Mouse (Mus musculus) heart, postnatal 36 days (tissue): ENCODE measurements at regions not wholly inside any gene's neighbourhood (a gene's known extent, or its start where the extent isn't known, plus 50 kb on each side); places are given as distances from the start of the nearest gene placed in this dataset.
A peak's percentile ranks its signal among the peaks of the same experiment; 100 is the strongest.

ENCODE experiments used
- DNase-seq, 2 experiments: peaks; one replicate each; pipeline ENCODE4 v3.0.0; 2021 to 2022
- intact Hi-C: fragments of 180-260 bp; cut with DNase I; formaldehyde crosslinking; loops from one replicate; pipeline ENCODE4 v1.15.1; 2025

DNA sequence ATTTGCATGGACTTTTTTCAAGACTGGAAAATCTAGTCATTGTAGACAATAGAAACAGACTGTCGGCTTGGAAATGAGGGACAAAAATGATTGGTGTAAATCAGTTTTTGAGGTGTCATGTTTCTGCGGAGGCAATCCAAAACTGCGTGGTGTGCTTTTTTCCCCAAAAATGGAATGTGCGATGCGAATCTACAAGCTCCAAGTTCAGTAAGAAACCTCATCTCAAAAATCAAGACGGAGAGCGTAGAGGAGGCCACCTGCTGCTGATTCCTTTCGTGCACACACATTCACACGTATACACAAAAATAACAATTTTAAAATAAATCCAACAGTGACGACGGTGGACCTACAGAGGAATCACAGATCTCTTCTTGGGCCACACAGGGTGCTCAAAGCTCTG is 170.5 kb upstream of the Adgrl2 start:
- intact Hi-C loops = no loop called here

DNA sequence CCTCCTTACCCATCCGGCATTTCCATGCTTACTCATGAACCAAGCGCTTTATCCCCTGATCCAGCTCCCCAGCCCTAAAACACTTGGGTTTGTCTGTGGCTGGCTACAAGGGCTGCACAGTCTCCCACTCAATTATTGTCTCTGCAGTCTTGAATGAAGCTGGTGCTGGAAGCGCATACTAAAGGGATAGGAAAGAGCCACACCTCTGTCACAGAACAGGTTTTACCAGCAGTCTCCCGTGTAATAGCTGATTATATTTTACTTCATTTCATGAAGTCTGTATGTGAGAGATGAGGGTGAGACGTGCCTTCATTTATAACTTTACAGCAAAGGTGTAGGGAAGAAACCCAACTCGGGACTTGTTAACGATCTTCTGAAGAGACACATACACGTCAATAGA is 167.0 kb upstream of the Adgrl2 start:
- intact Hi-C loops = no loop called here
- DNase-seq = no peak

More for the DNA sequence above, 170.5 kb upstream of the Adgrl2 start:
- DNase-seq = no peak

- intact Hi-C loops = no loop called here
- no peak for DNase-seq
Observed at GRCm38 (mm10) chr3:149152312-149152711, 162.0 kb upstream of the Adgrl2 start.

DNA sequence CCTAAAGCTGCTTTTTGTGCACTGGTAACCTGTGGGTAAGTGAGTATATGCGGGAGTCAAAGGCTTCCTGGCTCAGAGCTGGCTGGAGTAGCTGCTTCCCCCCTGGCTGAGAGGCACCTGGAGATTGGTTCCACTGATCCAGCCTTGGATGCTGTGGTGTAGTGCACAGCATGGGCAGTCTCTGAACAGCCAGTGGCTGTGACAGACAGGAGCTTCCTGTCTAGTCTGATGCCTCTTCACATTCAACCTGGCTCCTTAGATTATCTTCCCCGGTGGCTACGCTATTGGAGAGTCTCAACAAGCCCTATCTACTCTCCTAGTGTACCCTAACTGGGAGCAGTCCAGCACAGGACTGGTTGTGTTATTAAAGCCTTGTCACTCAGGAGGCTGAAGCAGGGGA is 160.4 kb upstream of the Adgrl2 start:
- DNase-seq = no peak
- intact Hi-C loops = no loop called here

GRCm38 (mm10) chr3:149148608-149149007 is 158.3 kb upstream of the Adgrl2 start:
- no peak for DNase-seq
- intact Hi-C loops = no loop called here

DNA sequence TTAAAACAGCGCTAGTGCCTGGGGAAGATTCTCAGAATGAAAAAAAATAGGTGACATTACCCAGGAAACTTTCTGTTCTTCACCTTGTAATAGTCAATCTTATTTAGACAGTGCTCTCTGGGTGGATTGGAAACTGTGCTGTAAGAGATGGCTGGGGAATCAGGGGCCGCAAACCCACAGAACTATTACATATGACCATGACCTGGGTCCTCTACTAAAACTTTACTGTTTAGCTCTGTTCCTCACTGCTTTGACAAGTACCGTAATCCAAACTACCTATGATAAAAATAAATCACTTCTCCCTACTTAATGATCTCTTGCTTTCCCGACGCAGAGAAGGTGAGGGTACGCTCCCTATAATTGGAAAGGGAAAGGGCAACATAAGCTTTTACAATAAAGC is 157.6 kb upstream of the Adgrl2 start:
- DNase-seq = no peak

DNA sequence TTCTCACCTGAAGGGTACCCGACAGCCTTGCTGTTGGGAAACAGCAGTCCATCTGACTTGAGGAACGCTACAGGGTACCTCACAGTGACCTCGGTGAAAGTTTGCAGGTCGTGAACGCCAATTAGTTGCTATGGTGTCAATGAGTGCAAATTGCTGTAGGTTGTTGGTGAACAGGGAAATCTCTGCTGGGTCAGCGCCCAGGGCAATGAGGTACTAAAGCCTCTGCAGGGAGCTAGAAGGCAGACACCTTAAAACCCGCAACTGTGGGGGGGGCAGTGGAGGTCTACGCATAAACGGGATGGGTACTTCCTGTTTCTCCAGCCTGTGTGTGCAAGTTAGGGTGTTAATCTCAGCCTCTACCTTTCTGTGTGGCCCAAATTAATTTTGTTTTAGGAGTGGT is 156.3 kb upstream of the Adgrl2 start:
- DNase-seq = no peak
- intact Hi-C loops = no loop called here

More for the DNA sequence above, 157.6 kb upstream of the Adgrl2 start:
- intact Hi-C loops = no loop called here

DNA sequence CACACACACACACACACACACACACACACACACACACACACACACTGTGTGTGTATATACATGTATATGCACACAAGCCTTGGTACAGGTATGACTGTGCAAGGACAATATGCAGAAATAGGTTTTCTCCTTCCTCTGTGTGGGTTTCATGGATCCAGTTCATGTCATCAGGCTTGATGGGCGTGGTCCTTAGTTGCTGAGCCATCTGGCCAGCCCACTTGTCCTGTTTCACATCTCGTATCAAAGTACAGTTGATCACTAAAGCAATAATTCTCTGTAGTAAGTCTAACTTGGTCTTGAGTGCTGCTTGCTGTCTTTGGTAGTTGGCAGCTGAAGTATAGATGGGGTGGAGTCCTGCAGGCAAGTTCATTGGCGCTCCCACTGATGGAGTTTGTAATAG is 150.1 kb upstream of the Adgrl2 start:
- no peak for DNase-seq
- intact Hi-C loops = no loop called here

- no peak for DNase-seq
- intact Hi-C loops = no loop called here
Observed at GRCm38 (mm10) chr3:149134028-149134938, 143.9 kb upstream of the Adgrl2 start.

DNA sequence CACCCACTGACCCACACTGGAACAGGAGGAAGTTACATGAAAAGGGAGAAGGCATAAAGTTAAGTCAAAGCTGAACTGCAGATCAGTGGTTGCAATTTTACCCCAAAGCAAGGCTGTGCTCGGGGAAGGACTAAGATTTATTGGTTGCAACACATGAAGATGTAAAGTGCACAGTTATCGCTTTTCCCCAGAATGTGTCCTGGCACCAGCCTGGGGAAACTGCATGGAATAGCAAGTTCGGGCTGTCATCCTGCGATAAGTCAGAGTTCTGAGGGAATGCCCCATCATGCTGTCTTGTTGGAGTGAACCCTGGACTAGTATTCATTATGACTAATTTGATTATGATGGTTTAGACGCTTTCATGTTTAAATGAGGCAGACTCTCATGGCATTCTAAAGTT is 128.5 kb upstream of the Adgrl2 start:
- no peak for DNase-seq
- intact Hi-C loops = loop anchor here (5.0 kb wide), 1 partner anchor 228 kb away; no protein-coding TSS in a partner anchor

DNA sequence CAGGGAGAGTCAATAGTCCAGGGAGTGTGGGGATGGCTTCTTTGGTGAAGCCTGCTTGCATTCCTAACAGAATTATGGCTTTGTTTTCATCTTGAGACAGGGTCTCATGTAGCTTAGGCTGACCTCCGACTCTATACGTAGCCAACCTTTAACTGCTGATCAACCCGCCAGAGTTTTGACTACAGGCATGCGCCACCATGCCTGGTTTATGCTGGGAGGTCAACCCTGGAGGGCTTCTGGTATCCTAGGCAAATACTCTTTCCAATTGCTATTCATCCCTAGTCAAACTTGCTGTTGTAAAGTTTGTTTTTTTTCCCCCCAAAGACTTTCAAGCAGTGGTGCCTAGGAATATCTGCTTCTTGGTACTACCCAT is 127.3 kb upstream of the Adgrl2 start:
- DNase-seq = no peak
- intact Hi-C loops = loop anchor here (5.0 kb wide), 1 partner anchor 230 kb away; no protein-coding TSS in a partner anchor

- peak; percentile 39 to 49 for DNase-seq
- intact Hi-C loops = loop anchor here (5.0 kb wide), 1 partner anchor 230 kb away; no protein-coding TSS in a partner anchor
Observed at GRCm38 (mm10) chr3:149117018-149117683, 126.8 kb upstream of the Adgrl2 start.

- intact Hi-C loops = loop anchor here (5.0 kb wide), 1 partner anchor 231 kb away; no protein-coding TSS in a partner anchor
- no peak for DNase-seq
Observed at GRCm38 (mm10) chr3:149116604-149117003, 126.2 kb upstream of the Adgrl2 start.

DNA sequence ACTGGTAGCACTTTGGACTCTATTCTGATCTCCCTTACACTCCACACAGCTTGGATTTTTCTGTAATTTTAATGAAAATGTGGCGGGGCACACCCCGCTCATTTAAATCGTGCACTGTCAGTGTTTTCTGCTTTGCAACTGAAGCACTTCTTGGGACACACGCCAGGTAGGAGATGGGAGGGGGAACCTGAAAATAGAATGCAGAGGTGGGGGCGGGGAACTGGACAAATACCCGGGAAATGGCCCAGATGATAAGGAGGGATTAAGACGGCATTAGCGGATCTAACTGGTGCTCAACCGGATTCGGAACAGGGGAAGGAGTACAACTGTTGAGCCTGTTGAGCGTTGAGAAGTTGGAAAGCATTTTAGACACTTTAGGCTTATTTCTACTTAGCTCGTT is 125.5 kb upstream of the Adgrl2 start:
- peak; percentile 30 to 44 for DNase-seq
- intact Hi-C loops = loop anchor here (5.0 kb wide), 1 partner anchor 231 kb away; no protein-coding TSS in a partner anchor

GRCm38 (mm10) chr3:149112878-149113277 is 122.5 kb upstream of the Adgrl2 start:
- DNase-seq = no peak
- intact Hi-C loops = no loop called here

DNA sequence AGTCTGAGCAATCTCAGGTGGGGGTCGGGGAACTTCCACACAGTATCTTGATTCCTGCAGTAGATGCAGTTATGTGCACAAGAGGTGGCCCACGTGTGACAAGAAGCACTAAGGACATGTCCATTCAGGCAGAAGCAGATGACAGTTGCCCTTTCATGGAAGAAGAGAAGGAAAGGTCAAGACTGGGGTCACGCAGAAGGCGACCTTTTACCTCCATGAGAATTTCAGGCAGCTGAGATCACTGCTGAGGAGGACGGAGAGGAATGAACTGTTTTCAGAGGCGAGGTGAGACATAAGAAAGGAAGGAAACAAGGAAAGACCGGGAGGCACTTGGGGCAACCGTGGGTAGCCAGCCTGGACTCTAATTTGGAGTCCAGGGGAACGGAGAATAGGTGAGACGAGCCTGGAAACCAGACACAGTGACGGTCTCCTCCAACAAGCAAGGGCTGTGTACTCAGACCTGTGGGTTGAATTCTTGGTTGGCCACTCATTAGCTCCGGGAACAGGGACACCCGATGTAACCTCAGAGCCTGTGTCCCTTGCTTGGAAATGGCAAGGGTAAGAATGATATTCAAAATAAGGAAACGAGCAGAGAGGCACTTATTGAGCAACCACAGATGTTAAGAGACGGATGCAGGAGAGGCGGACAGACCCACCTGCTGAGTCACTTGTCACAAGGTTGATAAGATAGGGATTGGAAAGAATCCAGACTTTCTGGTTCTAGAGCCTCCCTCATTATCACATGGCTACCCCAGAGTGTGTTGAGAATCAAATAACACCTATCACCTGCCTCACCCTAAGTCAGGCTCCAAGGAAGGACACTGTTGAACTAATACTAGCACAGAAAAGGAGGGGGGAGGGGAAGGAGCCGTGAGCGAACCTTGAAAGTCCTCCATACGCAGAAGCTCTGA is 121.4 kb upstream of the Adgrl2 start:
- DNase-seq = no peak
- intact Hi-C loops = no loop called here

DNA sequence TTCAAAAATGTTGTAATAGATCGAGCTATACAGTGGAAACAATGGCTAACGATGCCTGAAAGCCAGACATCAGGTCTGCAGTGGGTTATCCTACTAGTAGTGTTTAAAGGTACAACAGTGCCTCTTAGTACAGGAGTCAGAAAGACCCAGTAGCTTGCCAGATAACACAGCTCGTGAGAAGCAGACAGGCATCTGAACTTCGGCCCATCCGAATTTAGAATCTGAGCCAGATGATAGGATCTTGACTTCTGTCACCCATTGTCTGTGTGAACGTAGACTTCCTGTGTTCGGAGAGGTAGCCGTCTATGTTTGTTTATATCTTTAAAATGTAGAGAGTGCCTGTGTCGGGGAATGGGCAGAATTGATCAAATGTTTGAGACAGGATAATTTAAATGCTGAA is 120.5 kb upstream of the Adgrl2 start:
- no peak for DNase-seq
- intact Hi-C loops = no loop called here

DNA sequence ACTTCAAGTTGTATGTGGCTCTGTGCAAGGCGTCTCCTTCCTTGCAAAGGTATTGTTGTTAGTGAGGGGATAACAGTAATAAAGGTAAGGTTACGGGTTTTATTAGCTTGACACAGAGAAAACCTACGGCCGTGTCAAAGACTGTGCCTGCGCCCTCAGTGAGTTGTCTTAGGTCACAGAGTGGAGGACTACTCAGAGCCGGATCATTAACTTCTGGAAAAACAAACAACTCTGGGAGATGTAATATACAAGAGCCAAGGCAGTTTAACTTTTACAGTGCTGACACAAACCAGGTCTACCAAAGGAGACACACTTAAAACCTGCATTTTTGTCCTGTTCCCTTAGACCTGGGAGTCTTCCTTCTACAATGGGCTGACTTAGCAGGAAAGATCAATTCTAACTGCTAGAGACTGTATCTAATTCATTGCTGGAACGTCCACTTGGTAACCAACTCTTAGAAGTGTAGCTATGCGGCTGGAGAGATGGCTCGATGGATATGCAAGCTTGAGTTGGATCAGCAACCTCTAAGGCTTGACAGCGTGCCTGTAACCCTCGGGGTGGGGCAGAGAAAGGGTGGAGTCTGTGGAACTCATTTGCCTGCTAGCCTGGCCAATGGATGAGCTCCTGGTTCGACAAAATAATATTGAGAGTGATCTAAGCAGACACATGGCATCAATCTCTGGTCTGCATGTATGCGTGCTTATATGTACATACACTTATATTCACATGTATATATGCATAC is 115.5 kb upstream of the Adgrl2 start:
- intact Hi-C loops = no loop called here
- no peak for DNase-seq

- DNase-seq = no peak
- intact Hi-C loops = no loop called here
Observed at GRCm38 (mm10) chr3:149105181-149105580, 114.8 kb upstream of the Adgrl2 start.

- intact Hi-C loops = no loop called here
- DNase-seq = no peak
Observed at GRCm38 (mm10) chr3:149104080-149104479, 113.7 kb upstream of the Adgrl2 start.
